Comparison of ENCODE assay signal across 9 mouse cellular contexts in the genomic region with DNA sequence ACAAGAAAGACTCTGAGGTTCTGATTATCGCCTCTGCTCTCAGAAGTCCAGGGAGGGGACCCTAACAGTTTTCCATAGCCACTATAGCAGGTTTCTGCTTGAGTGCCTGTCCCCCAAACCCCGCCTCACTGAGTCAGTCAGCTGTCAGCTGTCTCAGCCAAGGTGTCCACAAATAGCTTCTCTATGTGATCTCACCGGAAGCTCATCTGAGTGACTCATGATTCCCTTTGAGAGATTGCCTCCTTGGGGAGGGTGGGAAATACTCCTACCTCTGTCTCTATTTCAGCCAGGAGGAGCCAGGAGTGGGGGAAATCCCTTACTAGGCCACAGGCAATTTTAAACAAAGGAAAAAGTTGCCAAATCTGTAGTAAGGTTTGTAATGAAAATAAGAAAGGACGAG.
DNase-seq lines count a peak whose midpoint lies in the region; ATAC-seq and TF ChIP-seq lines count a peak whose summit lies in the region.
"Had no signal": no experiment of that assay in that cellular context is flagged by ENCODE, and none has a peak within 500 bp of the region (broad histone marks: within the 10 kb centered on the region; RNA-seq: fewer than 3 reads in every experiment).

No protein-coding gene starts in this region.

- H3K36me3 ChIP-seq in thymus, adult 2 months (ENCODE audit: control insufficient read depth, insufficient read depth, low read length), result no peaks in the 10 kb centered on the region
- H3K36me3 ChIP-seq in hindbrain, embryonic 14.5 days (replicated peaks; ENCODE audit: control insufficient read depth, insufficient read depth), result no peaks in the 10 kb centered on the region
- H3K36me3 ChIP-seq: lung, embryonic 15.5 days had no signal

- no peak for TF ChIP-seq CTCF in left cerebral cortex, adult 2 months (IDR thresholded peaks at IDR 0.05)
- no peak for TF ChIP-seq CTCF in thymus, adult 2 months (IDR thresholded peaks at IDR 0.05; ENCODE audit: borderline replicate concordance, control insufficient read depth, extremely low read depth, insufficient read depth, low read length, poor library complexity)

- peak; percentile 62 to 65 for DNase-seq in left cerebral cortex, adult 18-20 months (ENCODE audit: low spot score in 2 of 2)
- DNase-seq in left cerebral cortex, postnatal 10 days (ENCODE audit: extremely low spot score in 1 of 2, low spot score in 2 of 2), result no peak
- peak; percentile 72 for DNase-seq in T-cell, adult 2 months (ENCODE audit: low spot score)
- peak; percentile 61 to 79 for DNase-seq in frontal cortex, postnatal 36 days (ENCODE audit: low spot score in 2 of 2)
- peak; percentile 52 for DNase-seq in left cerebral cortex, adult 2 months (ENCODE audit: extremely low spot score in 1 of 2, low spot score in 2 of 2)
- peak; percentile 54 for DNase-seq in thymus, adult 2 months
- DNase-seq in hindbrain, embryonic 14.5 days (ENCODE audit: low spot score), result no peak
- no peak for DNase-seq in spleen, adult 12 weeks (ENCODE audit: low spot score)

- intact Hi-C loops in left cerebral cortex, postnatal 10 days (cut with DNase I), result no loop called here
- intact Hi-C loops in left cerebral cortex, adult 2 months (cut with DNase I), result no loop called here

- H3K4me1 ChIP-seq in thymus, adult 2 months (replicated peaks; ENCODE audit: control insufficient read depth, insufficient read depth, low read length), result peaks cover 59% of the 10 kb centered on the region
- H3K4me1 ChIP-seq in hindbrain, embryonic 14.5 days (replicated peaks; ENCODE audit: control insufficient read depth, insufficient read depth, low read length), result peaks cover 11% of the 10 kb centered on the region

- H3K9ac ChIP-seq in hindbrain, embryonic 14.5 days, result no peak overlapping the region
- H3K9ac ChIP-seq: lung, embryonic 15.5 days had no signal

- H3K4me2 ChIP-seq in hindbrain, embryonic 14.5 days (replicated peaks), result no peak overlapping the region
- H3K4me2 ChIP-seq: lung, embryonic 15.5 days had no signal

- no peaks in the 10 kb centered on the region for H3K9me3 ChIP-seq in hindbrain, embryonic 14.5 days (ENCODE audit: control insufficient read depth, low read length)
- H3K9me3 ChIP-seq: lung, embryonic 15.5 days had no signal

- H3K27ac ChIP-seq in left cerebral cortex, adult 2 months, result no peak overlapping the region
- H3K27ac ChIP-seq in thymus, adult 2 months (ENCODE audit: control insufficient read depth, insufficient read depth, low read length), result peak overlapping the region; percentile 31; the same call in 1 of the 2 replicates
- H3K27ac ChIP-seq in hindbrain, embryonic 14.5 days, result no peak overlapping the region
- H3K27ac ChIP-seq: lung, embryonic 15.5 days had no signal

- WGBS in thymus, adult 2 months, result 29% methylated on average over 4 of the region's 4 CpGs
- 70% methylated on average over 4 of the region's 4 CpGs for WGBS in hindbrain, embryonic 14.5 days

- no peak for TF ChIP-seq POLR2A in thymus, adult 2 months (IDR thresholded peaks at IDR 0.05; ENCODE audit: control insufficient read depth, extremely low read depth, insufficient read depth, low read length, poor library complexity)

- H3K4me3 ChIP-seq in left cerebral cortex, adult 2 months, result no peak overlapping the region
- no peak overlapping the region for H3K4me3 ChIP-seq in thymus, adult 2 months (ENCODE audit: control insufficient read depth, insufficient read depth, low read length)
- H3K4me3 ChIP-seq in hindbrain, embryonic 14.5 days (replicated peaks; ENCODE audit: low read length), result no peak overlapping the region
- H3K4me3 ChIP-seq: lung, embryonic 15.5 days had no signal

- H3K27me3 ChIP-seq in thymus, adult 2 months (ENCODE audit: control insufficient read depth, insufficient read depth, low read length), result no peaks in the 10 kb centered on the region
- no peaks in the 10 kb centered on the region for H3K27me3 ChIP-seq in hindbrain, embryonic 14.5 days (ENCODE audit: control insufficient read depth, insufficient read depth, low read length)
- H3K27me3 ChIP-seq: lung, embryonic 15.5 days had no signal

- no peak for ATAC-seq in hindbrain, embryonic 14.5 days (ENCODE audit: low FRiP score)

Comparison
In these comparisons a context has a peak if more than half of its experiments do, and no peak if none do; other contexts are left out.
1. DNase-seq: peak in left cerebral cortex, adult 18-20 months (2 of 2), T-cell, adult 2 months (single experiment), frontal cortex, postnatal 36 days (2 of 2), left cerebral cortex, adult 2 months (2 of 2) and thymus, adult 2 months (single experiment); none in left cerebral cortex, postnatal 10 days (0 of 2), hindbrain, embryonic 14.5 days (single experiment) and spleen, adult 12 weeks (single experiment).